Mouse (Mus musculus) MN1 (cell line): ENCODE data around the gene Nme6.

Experiments used
- DNase-seq: peaks from one replicate; pipeline ENCODE4 v3.0.0-alpha.2; 2016; ENCODE audit warnings: low spot score

Gene Nme6

DNA sequence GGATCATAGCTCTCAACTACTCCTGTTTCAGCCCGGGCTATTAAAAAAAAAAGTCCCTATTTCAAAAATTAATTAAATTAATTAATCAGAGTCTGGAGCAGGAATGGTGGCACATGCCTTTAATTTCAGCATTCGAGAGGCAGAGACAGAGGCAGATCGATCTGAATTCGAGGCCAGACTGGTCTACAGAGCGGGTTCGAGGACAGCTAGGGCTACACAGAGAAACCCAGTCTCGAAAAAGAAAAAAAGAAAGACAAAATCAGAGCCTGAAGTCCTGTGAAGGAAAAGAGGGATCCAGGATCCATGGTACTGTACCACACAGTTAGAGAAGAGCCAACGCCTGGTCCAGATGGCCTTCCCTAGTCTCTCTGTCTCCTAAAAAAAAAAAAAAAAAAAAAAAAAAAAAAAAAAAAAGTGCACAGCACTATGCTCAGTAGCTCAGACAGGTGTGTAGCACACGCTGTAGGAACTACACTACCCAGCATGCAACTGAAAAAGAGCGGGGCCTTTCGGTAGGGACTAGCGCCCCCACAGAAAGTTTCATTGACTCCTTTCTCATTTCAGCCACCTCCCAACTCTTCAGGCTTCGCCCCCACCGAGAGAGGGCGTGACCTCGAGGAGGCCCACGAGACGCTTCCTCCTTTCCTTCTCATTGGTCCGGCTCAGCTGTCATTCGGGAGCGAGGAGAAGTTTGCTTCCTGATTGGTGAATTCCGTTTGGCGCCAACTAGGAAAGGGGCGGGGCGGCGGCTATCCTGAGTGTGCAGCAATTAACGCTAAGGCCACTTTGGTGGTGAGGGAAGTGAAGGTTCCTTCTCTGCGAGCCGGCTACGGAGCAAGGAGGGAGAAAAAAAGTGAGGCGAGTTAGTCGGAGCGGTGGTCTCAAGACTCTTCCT is 42.5 kb downstream of the Nme6 start, which contains the start of gene Cdc25a:
Gene Cdc25a (plus strand): TSS at position 783 of the 895 bp plus-strand sequence.
- peak; percentile 98 for DNase-seq

DNA sequence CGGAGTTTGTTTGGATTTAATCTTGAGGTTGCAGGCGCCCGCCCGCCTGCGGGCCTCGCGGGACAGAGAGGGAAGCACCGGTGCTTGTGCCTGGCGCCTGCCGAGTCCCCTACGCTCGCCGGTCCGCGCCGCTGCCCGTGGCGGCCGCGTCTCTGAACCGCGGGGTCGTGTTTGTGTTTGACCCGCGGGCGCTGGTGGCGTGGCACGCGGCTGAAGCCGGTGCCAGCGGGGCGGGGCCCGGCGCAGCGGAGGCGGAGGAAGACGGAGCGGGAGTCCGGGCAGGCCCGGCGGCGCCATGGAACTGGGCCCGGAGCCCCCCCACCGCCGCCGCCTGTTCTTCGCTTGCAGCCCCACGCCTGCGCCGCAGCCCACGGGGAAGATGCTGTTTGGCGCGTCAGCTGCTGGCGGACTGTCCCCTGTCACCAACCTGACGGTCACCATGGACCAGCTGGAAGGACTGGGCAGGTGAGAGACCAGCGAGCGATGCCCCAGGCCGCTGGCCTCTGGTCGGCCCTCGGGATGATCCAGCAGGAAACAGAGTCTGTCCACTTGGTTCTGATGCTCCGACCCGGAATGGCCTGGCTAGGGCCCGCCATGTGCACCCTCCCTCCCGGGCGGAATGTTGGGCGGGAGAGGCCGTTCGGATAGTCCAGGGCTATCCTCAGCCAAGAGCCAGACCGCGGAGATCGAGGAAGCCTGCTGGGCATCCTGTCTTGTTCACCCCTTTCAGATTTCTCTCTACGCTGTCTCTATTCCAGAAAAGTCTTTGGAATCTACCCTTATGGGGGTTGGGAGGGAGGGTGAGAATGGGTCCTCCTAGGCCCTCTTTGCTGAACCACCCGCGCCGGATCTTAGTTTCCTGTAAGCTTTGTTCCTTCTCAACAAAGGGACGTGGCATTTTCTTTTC is 43.4 kb downstream of the Nme6 start:
- peak; percentile 34 for DNase-seq

DNA sequence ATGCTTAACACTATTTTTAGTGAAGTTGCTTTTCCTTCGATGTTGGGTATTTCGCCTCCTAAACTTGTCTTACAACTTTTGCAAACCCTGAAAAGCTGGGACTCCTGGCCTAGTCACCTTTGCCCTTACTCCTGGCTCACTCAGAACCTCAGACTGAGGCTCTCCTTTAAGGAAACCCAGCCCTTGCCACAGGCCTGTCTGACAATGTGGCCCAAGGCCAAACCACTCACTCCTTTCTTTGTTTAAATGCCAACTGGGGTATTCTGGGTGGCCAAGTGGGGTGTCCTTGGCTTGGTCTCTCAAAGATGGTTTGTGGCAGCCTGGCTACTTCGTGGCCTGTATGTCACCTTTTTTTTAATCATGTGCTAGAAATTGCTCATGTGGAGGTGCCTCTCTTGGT is 44.2 kb downstream of the Nme6 start:
- peak; percentile 28 for DNase-seq

DNA sequence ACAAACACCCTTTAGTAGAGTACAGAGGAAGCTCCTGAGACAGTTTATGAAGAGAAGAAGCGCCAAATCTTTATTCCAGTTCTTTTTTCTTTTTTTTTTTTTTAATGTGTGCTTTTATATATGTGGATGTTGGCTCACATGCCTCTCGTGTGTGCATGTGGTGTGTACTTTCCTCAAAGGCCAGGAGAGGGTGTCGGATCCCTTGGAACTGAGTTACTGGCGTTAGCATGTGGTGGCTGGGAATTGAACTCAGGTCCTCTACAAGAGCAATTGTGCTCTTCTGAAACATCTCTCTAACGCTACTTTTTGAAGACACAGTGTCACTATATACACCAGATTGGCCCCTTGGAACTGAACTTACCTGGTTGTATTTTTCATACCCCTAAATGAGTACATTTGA is 45.1 kb downstream of the Nme6 start:
- DNase-seq = no peak

DNA sequence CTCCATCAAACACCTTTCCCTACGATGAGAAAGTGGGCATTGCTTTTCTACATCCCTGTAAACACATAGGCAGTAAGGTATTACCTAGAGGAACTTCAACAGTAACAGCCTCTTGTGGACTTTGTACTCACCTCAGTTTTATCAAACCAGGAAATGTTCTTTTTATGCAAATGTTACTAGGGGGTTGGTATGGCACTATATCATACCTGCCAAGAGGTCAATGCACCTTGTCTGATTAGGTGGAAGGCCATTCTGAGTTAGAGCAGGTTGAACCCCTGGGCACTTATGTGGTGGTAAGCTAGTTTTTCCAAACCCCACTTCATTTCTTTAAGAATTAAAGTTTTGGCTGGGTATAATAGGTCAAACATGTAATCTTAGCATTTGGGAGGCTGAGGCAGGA is 46.8 kb downstream of the Nme6 start:
- DNase-seq = no peak

DNA sequence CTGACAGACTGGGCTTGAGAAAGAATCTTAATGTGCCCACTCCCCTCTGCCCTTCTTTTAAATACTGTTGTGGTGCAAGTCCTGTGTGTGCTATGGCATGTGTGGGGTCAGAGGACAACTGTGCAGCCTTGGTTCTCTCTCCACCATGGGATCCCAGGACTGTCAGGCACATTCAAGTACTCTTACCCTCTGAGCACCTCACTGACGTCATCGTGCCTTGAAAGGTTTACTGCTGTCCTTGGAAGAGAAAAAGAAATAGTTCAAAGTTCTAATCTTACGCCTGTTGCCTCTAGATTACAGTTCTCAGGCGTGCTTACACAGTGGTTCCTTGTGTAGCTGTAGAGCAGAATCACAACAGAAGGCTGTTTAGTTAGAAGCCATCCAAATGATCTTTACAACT is 53.7 kb downstream of the Nme6 start:
- no peak for DNase-seq

DNA sequence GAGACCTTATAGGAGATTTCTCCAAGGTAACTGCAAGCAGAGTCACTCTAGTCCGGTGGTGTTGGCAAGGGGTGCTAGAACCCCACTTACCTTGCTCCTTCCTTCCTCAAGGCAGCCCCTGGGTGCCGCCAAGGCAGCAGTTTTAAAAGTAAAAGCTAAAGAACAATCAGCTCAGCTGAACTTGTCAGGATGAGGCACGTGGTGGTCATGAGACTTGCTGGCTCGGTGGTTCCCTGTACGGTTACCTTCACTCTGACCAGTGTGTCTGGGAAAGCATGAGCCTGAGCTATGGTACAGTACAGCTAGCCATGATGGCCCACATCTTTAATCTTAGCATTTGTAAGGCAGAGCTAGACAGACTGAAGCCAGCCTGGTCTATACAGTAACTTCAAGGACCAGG is 54.8 kb downstream of the Nme6 start:
- no peak for DNase-seq

DNA sequence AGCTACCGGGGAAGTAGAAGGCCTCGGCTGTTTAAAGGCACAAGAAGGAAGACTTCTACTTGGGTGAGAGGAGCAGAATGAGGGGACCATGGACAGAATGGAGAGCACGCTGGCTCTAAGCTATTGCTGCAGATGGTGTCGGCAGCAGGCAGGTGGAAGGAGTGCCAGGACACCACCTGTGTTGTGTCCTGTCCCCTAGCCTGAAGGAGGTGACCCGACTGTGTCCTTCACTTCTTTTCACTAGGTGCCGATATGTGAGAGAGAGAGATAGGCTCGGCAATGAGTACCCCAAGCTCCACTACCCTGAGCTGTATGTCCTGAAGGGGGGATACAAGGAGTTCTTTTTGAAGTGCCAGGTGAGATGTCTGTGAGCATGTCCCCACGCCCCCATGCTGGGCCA is 59.0 kb downstream of the Nme6 start:
- no peak for DNase-seq
